Mouse (Mus musculus): ENCODE measurements around the gene BC107364.
"Not testable (repeated sequence)": the region's sequence is repeated elsewhere in the genome, so short reads cannot be mapped to it uniquely, and the experiment has no call there.

- not testable (repeated sequence) for TF ChIP-seq CTCF (IDR thresholded peaks at IDR 0.05; ENCODE audit: control insufficient read depth, insufficient read depth, insufficient replicate concordance, low read depth, low read length); POLR2A (IDR thresholded peaks at IDR 0.05; ENCODE audit: control insufficient read depth, low read depth, low read length)
Measured at GRCm38 (mm10) chr3:96486828-96487559, 34.9 kb upstream of the BC107364 start.
